Mouse (Mus musculus) gastrocnemius, adult 18-20 months (tissue): ENCODE data around the gene Acadsb. TPM values are rescaled to one million over a fixed set of nuclear protein-coding genes. Genes with fewer than 3 reads are reported as not detected.
"Not testable (repeated sequence)": the region's sequence is repeated elsewhere in the genome, so short reads cannot be mapped to it uniquely, and the experiment has no call there.

Source experiments
- DNase-seq: peaks from one replicate; pipeline ENCODE4 v3.0.0; 2021; ENCODE audit warnings: low spot score
- long read RNA-seq, 2 experiments: library from polyadenylated mRNA; stranded (forward); transcript quantifications; one replicate each; pipeline ENCODE4 v2.0.0; 2021
- total RNA-seq, 2 experiments: library from RNA; stranded (reverse); gene quantifications; 2 replicates each; pipeline ENCODE4 v1.2.3; 2021

Acadsb gene
- 100 to 1,000 TPM; 158 to 191 TPM for total RNA-seq
- long read RNA-seq, experiment 1, full-length matches to known transcripts, result 84 of 95 reads
- long read RNA-seq, experiment 1, partial matches to known transcripts, result 9 of 95 reads
- long read RNA-seq, experiment 1, other reads (novel, unspliced or antisense), result 2 of 95 reads
- long read RNA-seq, experiment 2, full-length matches to known transcripts, result 75 of 87 reads
- long read RNA-seq, experiment 2, partial matches to known transcripts, result 8 of 87 reads
- long read RNA-seq, experiment 2, other reads (novel, unspliced or antisense), result 4 of 87 reads

- DNase-seq, result peak; percentile 100
Measured at GRCm38 (mm10) chr7:131410416-131411058, at the start of gene Acadsb, which contains the start of gene Ikzf5. Acadsb (plus strand) TSS chr7:131410601. Ikzf5 (minus strand) TSS chr7:131410521.

GRCm38 (mm10) chr7:131362269-131362614 lies 48.2 kb upstream of the Acadsb start:
- no peak for DNase-seq

GRCm38 (mm10) chr7:131362615-131363300 lies 47.6 kb upstream of the Acadsb start, which contains the start of gene 2310057M21Rik:
2310057M21Rik (minus strand) TSS chr7:131362759.
- peak; percentile 95 for DNase-seq

GRCm38 (mm10) chr7:131364131-131364530 lies 46.3 kb upstream of the Acadsb start:
- DNase-seq, result no peak

- peak; percentile 87 for DNase-seq
Measured at GRCm38 (mm10) chr7:131370648-131371469, 39.5 kb upstream of the Acadsb start, which contains the start of gene Pstk. Pstk (plus strand) TSS chr7:131371141.

GRCm38 (mm10) chr7:131371470-131371860 lies 38.9 kb upstream of the Acadsb start:
- no peak for DNase-seq

- DNase-seq, result no peak
Measured at GRCm38 (mm10) chr7:131371880-131372651, 38.3 kb upstream of the Acadsb start.

GRCm38 (mm10) chr7:131391761-131392160 lies 18.6 kb upstream of the Acadsb start:
- DNase-seq, result not testable (repeated sequence)

- DNase-seq, result no peak
Measured at GRCm38 (mm10) chr7:131409321-131409987, 947 bp upstream of the Acadsb start.

- DNase-seq, result peak; percentile 9
Measured at GRCm38 (mm10) chr7:131409988-131410385, 414 bp upstream of the Acadsb start.

GRCm38 (mm10) chr7:131411221-131411940 lies 980 bp downstream of the Acadsb start:
- DNase-seq, result peak; percentile 45

GRCm38 (mm10) chr7:131411941-131412270 lies 1.5 kb downstream of the Acadsb start:
- no peak for DNase-seq

GRCm38 (mm10) chr7:131416742-131417141 lies 6.3 kb downstream of the Acadsb start:
- not testable (repeated sequence) for DNase-seq

- DNase-seq, result no peak
Measured at GRCm38 (mm10) chr7:131417605-131418004, 7.2 kb downstream of the Acadsb start.

- no peak for DNase-seq
Measured at GRCm38 (mm10) chr7:131424912-131425311, 14.5 kb downstream of the Acadsb start.

- DNase-seq, result no peak
Measured at GRCm38 (mm10) chr7:131427331-131427730, 16.9 kb downstream of the Acadsb start.

GRCm38 (mm10) chr7:131432244-131432643 lies 21.8 kb downstream of the Acadsb start:
- DNase-seq, result no peak

- no peak for DNase-seq
Measured at GRCm38 (mm10) chr7:131434276-131434675, 23.9 kb downstream of the Acadsb start.

GRCm38 (mm10) chr7:131437051-131437450 lies 26.6 kb downstream of the Acadsb start:
- DNase-seq, result no peak
